Mouse (Mus musculus) intestine, embryonic 16.5 days (tissue): Measurements from ENCODE around the gene Pdcd1lg2. TPM values are rescaled to one million over a fixed set of nuclear protein-coding genes. Genes with fewer than 3 reads are reported as not detected.

Source experiments
- polyA plus RNA-seq: library from polyadenylated mRNA; unstranded; fragments of >200 nt; fragmentation: Nextera tagmentation; extraction: Ambion mirVana; gene quantifications from 2 replicates; pipeline ENCODE4 v1.2.1, GENCODE M21; 2015

Pdcd1lg2 gene
- polyA plus RNA-seq, 1 experiment from 2014 or later: 0.17 TPM

Other genes with a start within 250 kb of the Pdcd1lg2 start
- 3.0 and 3.7 TPM in 2 replicates for gene Jak2, start 159.1 kb upstream of the Pdcd1lg2 start, polyA plus RNA-seq
- 19.1 and 19.9 TPM in 2 replicates for gene Insl6, start 85.6 kb upstream of the Pdcd1lg2 start, polyA plus RNA-seq
- gene Rln1, start 76.2 kb upstream of the Pdcd1lg2 start, polyA plus RNA-seq: not detected in 2 replicates
- 237 and 261 TPM in 2 replicates for gene Plgrkt, start 43.5 kb upstream of the Pdcd1lg2 start, polyA plus RNA-seq
- gene Cd274, start 43.5 kb upstream of the Pdcd1lg2 start, polyA plus RNA-seq: 0.51 and 0.64 TPM in 2 replicates
- gene Ric1, start 111.4 kb downstream of the Pdcd1lg2 start, polyA plus RNA-seq: 8.0 and 9.0 TPM in 2 replicates
- 7.5 and 8.7 TPM in 2 replicates for gene Ermp1, start 237.5 kb downstream of the Pdcd1lg2 start, polyA plus RNA-seq